Mouse (Mus musculus): ENCODE measurements around the gene Wdr90. TPM values are rescaled to one million over a fixed set of nuclear protein-coding genes. Genes with fewer than 3 reads are reported as not detected.

Wdr90 gene
- total RNA-seq, 1 experiment = 24.7 TPM

- no peak for TF ChIP-seq MAFK (IDR thresholded peaks at IDR 0.05; ENCODE audit: insufficient read depth, low read depth, low read length)
- TF ChIP-seq ZNF384 (IDR thresholded peaks at IDR 0.05; ENCODE audit: low read depth, low read length) = no peak
- TF ChIP-seq ZC3H11A (IDR thresholded peaks at IDR 0.05; ENCODE audit: borderline replicate concordance, low read depth, low read length) = no peak
- TF ChIP-seq CHD2 (IDR thresholded peaks at IDR 0.05; ENCODE audit: low read depth, low read length) = no peak
- no peak for TF ChIP-seq HCFC1 (IDR thresholded peaks at IDR 0.05; ENCODE audit: borderline replicate concordance, insufficient read depth, low read length)
- Histone ChIP-seq H3K9me3 (ENCODE audit: control insufficient read depth, insufficient read depth, low read depth, low read length) (no peaks in the 10 kb centered on the region), H3K36me3 (ENCODE audit: control insufficient read depth, insufficient read depth, low read length, poor library complexity, severe bottlenecking) (no peaks in the 10 kb centered on the region), H3K4me1 (ENCODE audit: control insufficient read depth in 2 of 2, insufficient read depth in 2 of 2, low read length in 2 of 2, poor library complexity in 1 of 2) (peaks cover 2 to 9% of the 10 kb centered on the region in 2 experiments; a peak in 2 of 4 replicates), H3K9ac (ENCODE audit: insufficient read depth, low read depth, low read length, poor library complexity, severe bottlenecking) (no peak overlapping the region), H3K27ac (ENCODE audit: insufficient read depth, low read depth, low read length, poor library complexity, severe bottlenecking) (no peak overlapping the region), H3K4me3 (ENCODE audit: insufficient read depth in 1 of 2, low read depth in 1 of 2, low read length in 2 of 2, poor library complexity in 1 of 2, severe bottlenecking in 1 of 2) (no peak overlapping the region)
- DNase-seq (ENCODE audit: low read depth, low spot score) = no peak
- in situ Hi-C loops (cut with MboI; ENCODE audit: low sequenced_read_pairs in 2 of 2, unreplicated experiment in 2 of 2) = no loop called here
These were observed 43.6 kb downstream of the Wdr90 start for GRCm38 (mm10) chr17:25817662-25818061.

GRCm38 (mm10) chr17:25813471-25813870 lies 47.8 kb downstream of the Wdr90 start:
- H3K9ac ChIP-seq (ENCODE audit: insufficient read depth, low read depth, low read length, poor library complexity, severe bottlenecking) = no peak overlapping the region
- peaks cover 2 to 7% of the 10 kb centered on the region in 2 experiments; a peak in 2 of 4 replicates for H3K4me1 ChIP-seq (ENCODE audit: control insufficient read depth in 2 of 2, insufficient read depth in 2 of 2, low read length in 2 of 2, poor library complexity in 1 of 2)
- no peaks in the 10 kb centered on the region for H3K36me3 ChIP-seq (ENCODE audit: control insufficient read depth, insufficient read depth, low read length, poor library complexity, severe bottlenecking)
- TF ChIP-seq HCFC1 (IDR thresholded peaks at IDR 0.05; ENCODE audit: borderline replicate concordance, insufficient read depth, low read length) (peak; percentile 57; the same call in 1 of the 2 replicates), ZNF384 (IDR thresholded peaks at IDR 0.05; ENCODE audit: low read depth, low read length) (no peak)
- H3K9me3 ChIP-seq (ENCODE audit: control insufficient read depth, insufficient read depth, low read depth, low read length) = no peaks in the 10 kb centered on the region
- peak; percentile 87 for DNase-seq (ENCODE audit: low read depth, low spot score)
- no peak overlapping the region for H3K4me3 ChIP-seq (ENCODE audit: insufficient read depth in 1 of 2, low read depth in 1 of 2, low read length in 2 of 2, poor library complexity in 1 of 2, severe bottlenecking in 1 of 2)
- H3K27ac ChIP-seq (ENCODE audit: insufficient read depth, low read depth, low read length, poor library complexity, severe bottlenecking) = no peak overlapping the region
- in situ Hi-C loops (cut with MboI; ENCODE audit: low sequenced_read_pairs in 2 of 2, unreplicated experiment in 2 of 2) = no loop called here

GRCm38 (mm10) chr17:25810890-25811289 lies 50.4 kb downstream of the Wdr90 start:
- Histone ChIP-seq H3K4me3 (ENCODE audit: insufficient read depth in 1 of 2, low read depth in 1 of 2, low read length in 2 of 2, poor library complexity in 1 of 2, severe bottlenecking in 1 of 2) (no peak overlapping the region), H3K4me1 (ENCODE audit: control insufficient read depth in 2 of 2, insufficient read depth in 2 of 2, low read length in 2 of 2, poor library complexity in 1 of 2) (peaks cover 0 to 5% of the 10 kb centered on the region in 2 experiments; a peak in 2 of 4 replicates), H3K9me3 (ENCODE audit: control insufficient read depth, insufficient read depth, low read depth, low read length) (no peaks in the 10 kb centered on the region), H3K9ac (ENCODE audit: insufficient read depth, low read depth, low read length, poor library complexity, severe bottlenecking) (no peak overlapping the region), H3K36me3 (ENCODE audit: control insufficient read depth, insufficient read depth, low read length, poor library complexity, severe bottlenecking) (no peaks in the 10 kb centered on the region), H3K27ac (ENCODE audit: insufficient read depth, low read depth, low read length, poor library complexity, severe bottlenecking) (no peak overlapping the region)
- in situ Hi-C loops (cut with MboI; ENCODE audit: low sequenced_read_pairs in 2 of 2, unreplicated experiment in 2 of 2) = no loop called here
- no peak for DNase-seq (ENCODE audit: low read depth, low spot score)
- TF ChIP-seq ZNF384 (IDR thresholded peaks at IDR 0.05; ENCODE audit: low read depth, low read length) (no peak), MAFK (IDR thresholded peaks at IDR 0.05; ENCODE audit: insufficient read depth, low read depth, low read length) (no peak)

- Histone ChIP-seq H3K4me1 (ENCODE audit: control insufficient read depth in 2 of 2, insufficient read depth in 2 of 2, low read length in 2 of 2, poor library complexity in 1 of 2) (peaks cover 0 to 5% of the 10 kb centered on the region in 2 experiments; a peak in 2 of 4 replicates), H3K9ac (ENCODE audit: insufficient read depth, low read depth, low read length, poor library complexity, severe bottlenecking) (peak overlapping the region; percentile 69), H3K27ac (ENCODE audit: insufficient read depth, low read depth, low read length, poor library complexity, severe bottlenecking) (no peak overlapping the region), H3K36me3 (ENCODE audit: control insufficient read depth, insufficient read depth, low read length, poor library complexity, severe bottlenecking) (no peaks in the 10 kb centered on the region), H3K9me3 (ENCODE audit: control insufficient read depth, insufficient read depth, low read depth, low read length) (no peaks in the 10 kb centered on the region), H3K4me3 (ENCODE audit: insufficient read depth in 1 of 2, low read depth in 1 of 2, low read length in 2 of 2, poor library complexity in 1 of 2, severe bottlenecking in 1 of 2) (peak overlapping the region; percentile 68 to 76)
- no peak for TF ChIP-seq CHD2 (IDR thresholded peaks at IDR 0.05; ENCODE audit: low read depth, low read length)
- no peak for TF ChIP-seq HCFC1 (IDR thresholded peaks at IDR 0.05; ENCODE audit: borderline replicate concordance, insufficient read depth, low read length)
- TF ChIP-seq MAFK (IDR thresholded peaks at IDR 0.05; ENCODE audit: insufficient read depth, low read depth, low read length) = no peak
- no peak for TF ChIP-seq ZC3H11A (IDR thresholded peaks at IDR 0.05; ENCODE audit: borderline replicate concordance, low read depth, low read length)
- no peak for TF ChIP-seq ZNF384 (IDR thresholded peaks at IDR 0.05; ENCODE audit: low read depth, low read length)
- in situ Hi-C loops (cut with MboI; ENCODE audit: low sequenced_read_pairs in 2 of 2, unreplicated experiment in 2 of 2) = no loop called here
- no peak for DNase-seq (ENCODE audit: low read depth, low spot score)
These were observed 51.5 kb downstream of the Wdr90 start for GRCm38 (mm10) chr17:25809606-25810340.
